Mouse (Mus musculus) megakaryocyte, adult 5-6 weeks (primary cell): ENCODE data around the gene Rab23. TPM values are rescaled to one million over a fixed set of nuclear protein-coding genes. Genes with fewer than 3 reads are reported as not detected.
"Not testable (repeated sequence)": the region's sequence is repeated elsewhere in the genome, so short reads cannot be mapped to it uniquely, and the experiment has no call there.

Experiments
- ATAC-seq: 2 replicates; pipeline ENCODE4 v1.8.0; 2016; ENCODE audit warnings: mild to moderate bottlenecking, inconsistent platforms; ENCODE audit not compliant: poor library complexity, severe bottlenecking
- total RNA-seq, 2 experiments: library from RNA; stranded (forward) in 1 of 2; stranded (reverse) in 1 of 2; fragments of 153-499, 151-499 nt in 1 of 2; fragments of 221-1000, 200-1000 nt in 1 of 2; gene quantifications; 2 replicates each; pipeline versions ENCODE4 v1.2.3 to v1.2.4; 2015 to 2017

Gene Rab23
- total RNA-seq, 2 experiments from 2014 or later, result 2.8 to 3.0 TPM

- no peak for ATAC-seq
These were observed 5.4 kb downstream of the Rab23 start for GRCm38 (mm10) chr1:33725086-33725485.

DNA sequence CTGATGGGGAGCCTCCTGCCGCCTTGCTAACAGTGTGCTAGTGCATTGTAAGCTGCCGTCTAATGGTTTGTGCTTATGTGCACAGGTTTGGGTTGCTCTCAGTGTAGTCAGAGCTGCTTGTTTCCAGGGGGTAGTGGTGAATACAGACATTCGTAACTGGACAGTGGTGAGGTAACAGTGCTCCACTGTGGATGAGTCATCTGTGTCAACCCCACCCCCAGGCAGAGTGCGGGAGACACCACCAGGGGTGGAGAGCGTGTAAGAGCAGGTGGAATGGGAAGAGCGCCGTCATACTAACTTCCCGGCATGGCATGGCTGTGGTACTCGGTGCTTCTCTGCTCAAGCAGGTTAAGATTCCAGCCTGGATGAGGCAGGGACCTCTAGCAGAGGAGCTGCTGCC, 13.4 kb downstream of the Rab23 start:
- peak; percentile 25; the same call in 1 of the 2 replicates for ATAC-seq

- ATAC-seq, result no peak
These were observed 14.5 kb downstream of the Rab23 start for GRCm38 (mm10) chr1:33734001-33734685.

DNA sequence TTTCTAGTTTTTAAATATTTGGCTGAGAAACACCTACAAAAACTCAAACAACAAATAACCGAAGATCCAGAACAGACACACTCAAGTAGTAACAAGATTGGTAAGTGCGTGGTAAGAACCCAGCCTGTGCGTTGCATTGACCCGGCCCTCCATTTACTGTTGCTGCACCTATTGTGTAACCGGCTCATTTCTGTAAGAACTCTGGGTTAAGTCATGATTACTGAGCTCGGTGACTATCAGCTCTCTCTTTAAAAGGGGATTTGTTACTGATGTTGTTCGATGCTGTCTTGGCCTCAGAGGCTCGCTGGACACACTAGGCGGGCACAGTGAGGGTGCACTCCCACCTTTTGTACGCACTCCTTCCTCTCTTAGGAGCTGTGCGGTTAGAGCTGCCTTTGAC, 18.6 kb downstream of the Rab23 start:
- peak; percentile 50 for ATAC-seq

DNA sequence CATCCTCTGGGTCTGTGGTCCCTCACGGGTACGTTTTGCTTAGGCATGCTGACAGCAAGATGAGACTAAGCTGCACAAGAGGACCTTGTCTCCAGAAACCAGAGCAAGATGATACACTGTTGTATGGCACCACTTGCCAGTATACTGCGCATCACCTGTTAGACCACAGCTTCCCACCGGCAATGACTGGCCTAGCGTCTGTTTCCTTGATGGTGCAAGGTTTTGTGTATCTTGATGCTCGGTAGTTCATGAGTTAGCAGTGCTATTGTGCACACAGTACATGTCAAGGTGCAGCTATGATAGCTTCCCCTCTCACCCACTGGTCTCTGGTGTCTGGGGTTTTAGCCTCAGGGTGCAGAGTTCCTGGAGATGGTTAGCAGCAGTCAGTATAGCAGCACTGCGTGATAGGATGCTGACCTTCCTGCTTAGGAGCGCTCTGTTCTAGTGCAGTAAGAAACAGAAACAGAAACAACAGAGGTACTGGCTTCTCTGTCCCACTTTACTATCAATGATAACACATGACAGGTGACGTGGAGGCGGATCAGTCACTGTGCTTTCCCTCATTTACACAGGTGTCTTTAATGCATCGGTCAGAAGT, 19.1 kb downstream of the Rab23 start:
- ATAC-seq, result peak; percentile 81

DNA sequence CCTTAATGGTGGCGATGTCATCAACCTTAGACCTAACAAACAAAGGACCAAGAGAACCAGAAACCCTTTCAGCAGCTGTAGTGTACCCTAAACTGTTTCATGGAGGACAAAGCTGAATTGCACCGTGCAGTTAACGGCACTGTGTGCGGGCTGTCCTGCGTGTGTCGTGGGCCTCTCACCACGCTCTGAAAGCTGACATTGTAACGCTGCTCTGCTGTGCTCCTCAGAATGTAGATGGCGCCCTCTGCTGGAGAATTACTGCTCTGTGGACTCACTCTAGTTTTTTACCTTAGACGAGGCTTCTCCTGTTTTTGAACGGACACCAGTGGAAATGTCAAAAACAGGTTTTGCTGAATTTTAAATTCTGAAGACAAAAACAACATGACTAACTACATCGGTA, 19.6 kb downstream of the Rab23 start:
- ATAC-seq, result peak; percentile 73

GRCm38 (mm10) chr1:33742903-33743302, 23.2 kb downstream of the Rab23 start:
- 0 out of 2 replicates have a peak, but pooled peaks have one; percentile 19 for ATAC-seq

GRCm38 (mm10) chr1:33744815-33745214, 25.1 kb downstream of the Rab23 start:
- not testable (repeated sequence) for ATAC-seq

DNA sequence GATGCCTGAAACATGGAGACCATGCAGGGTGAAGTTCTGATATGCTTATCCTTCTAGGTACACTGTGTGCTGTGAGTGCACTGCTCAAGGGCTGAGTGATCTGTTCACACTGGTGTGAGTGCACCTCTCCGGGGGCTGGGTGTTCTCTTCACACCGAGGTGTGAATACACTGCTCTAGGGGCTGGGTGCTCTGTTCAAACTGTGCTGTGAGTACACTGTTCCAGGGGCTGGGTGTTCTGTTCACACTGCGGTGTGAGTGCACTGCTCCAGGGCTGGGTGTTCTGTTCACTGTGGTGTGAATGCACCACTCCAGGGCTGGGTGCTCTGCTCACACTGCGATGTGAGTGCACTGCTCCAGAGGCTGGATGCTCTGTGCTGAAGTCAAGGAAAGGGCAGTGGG, 26.2 kb downstream of the Rab23 start:
- no peak for ATAC-seq

- no peak for ATAC-seq
These were observed 29.4 kb downstream of the Rab23 start for GRCm38 (mm10) chr1:33749109-33749508.

DNA sequence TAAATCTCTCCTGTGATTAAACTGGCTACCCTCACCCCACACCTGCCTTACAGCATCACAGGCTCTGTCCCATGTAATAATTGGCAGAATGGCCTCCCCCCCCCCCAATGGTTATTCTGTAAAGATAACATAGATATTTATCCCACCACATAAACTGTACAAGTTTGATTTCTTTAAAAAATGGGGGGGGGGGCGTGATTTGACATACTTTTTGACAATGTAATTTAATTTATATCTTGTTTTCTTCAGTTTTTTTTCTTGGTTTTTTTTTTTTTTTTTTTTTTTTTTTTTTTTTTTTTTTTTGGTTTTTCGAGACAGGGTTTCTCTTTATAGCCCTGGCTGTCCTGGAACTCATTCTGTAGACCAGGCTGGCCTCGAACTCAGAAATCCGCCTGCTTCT, 30.0 kb downstream of the Rab23 start:
- not testable (repeated sequence) for ATAC-seq

GRCm38 (mm10) chr1:33751283-33751682, 31.6 kb downstream of the Rab23 start:
- ATAC-seq, result no peak

GRCm38 (mm10) chr1:33754089-33754488, 34.4 kb downstream of the Rab23 start:
- no peak for ATAC-seq

GRCm38 (mm10) chr1:33754965-33755735, 35.5 kb downstream of the Rab23 start:
- no peak for ATAC-seq

GRCm38 (mm10) chr1:33755799-33756198, 36.1 kb downstream of the Rab23 start:
- ATAC-seq, result no peak

DNA sequence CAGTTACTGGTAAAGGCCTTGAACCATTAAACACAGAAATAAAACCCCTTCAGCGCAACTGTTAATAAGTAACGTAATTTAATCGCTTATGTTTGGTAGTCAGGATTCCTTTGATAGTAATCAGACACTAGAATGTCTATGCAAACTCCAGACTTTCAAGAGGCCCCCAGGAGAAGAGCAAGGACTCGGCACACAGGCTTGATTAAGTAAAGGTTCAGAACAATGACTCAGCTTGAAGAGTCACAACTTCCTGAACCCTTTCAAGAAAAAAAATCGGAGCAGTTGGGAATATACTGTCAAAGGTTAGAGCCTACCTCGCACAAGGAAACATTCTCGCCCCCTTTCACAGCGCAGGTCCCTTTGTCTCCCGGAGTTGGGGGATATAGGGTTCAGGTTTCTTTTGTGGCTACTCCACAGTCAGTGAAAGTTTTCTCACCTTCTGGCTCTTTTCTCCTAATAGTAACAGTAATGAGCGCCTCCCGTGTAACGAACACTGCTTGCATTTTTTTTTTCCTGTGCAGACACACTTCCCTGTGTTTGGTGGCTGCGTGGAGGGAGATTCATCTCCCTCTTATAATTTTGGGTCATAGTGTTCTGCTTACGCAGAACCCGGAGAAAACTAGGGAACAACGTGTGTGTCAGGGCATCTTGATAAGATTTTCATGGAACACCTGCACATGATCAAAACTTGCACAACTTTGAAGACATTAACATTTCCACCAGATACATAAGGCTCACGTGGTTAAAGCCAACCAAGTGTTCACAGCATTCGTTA, 36.8 kb downstream of the Rab23 start:
- 0 out of 2 replicates have a peak, but pooled peaks have one; percentile 11 for ATAC-seq

GRCm38 (mm10) chr1:33757033-33757413, 37.3 kb downstream of the Rab23 start:
- ATAC-seq, result 0 out of 2 replicates have a peak, but pooled peaks have one; percentile 1

GRCm38 (mm10) chr1:33757491-33758041, 37.9 kb downstream of the Rab23 start, which contains the start of gene Bag2:
Gene Bag2, minus strand, starts transcription at chr1:33757795.
- peak; percentile 81 for ATAC-seq

DNA sequence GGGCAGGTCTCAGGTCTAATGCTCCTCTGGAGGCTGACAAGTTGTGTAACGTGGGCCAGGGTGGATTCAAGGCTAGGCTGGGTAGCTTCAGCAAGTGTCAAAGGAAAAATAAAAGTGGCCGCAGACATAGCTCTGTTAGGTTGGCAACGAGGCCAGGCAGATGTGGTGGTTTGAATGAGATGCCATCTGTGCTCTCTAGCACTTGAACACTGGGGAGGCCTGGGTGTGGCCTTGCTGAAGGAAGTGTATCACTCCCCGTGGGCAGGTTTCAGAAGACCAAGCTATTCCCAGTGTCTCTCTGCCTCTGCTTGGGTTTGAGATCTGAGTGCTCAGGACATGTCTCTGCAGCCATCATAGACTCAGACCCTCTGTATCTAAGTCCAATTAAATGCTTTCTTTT, 38.8 kb downstream of the Rab23 start:
- ATAC-seq, result 0 out of 2 replicates have a peak, but pooled peaks have one; percentile 11

- no peak for ATAC-seq
These were observed 44.1 kb downstream of the Rab23 start for GRCm38 (mm10) chr1:33763826-33764225.
